Mouse (Mus musculus) limb, embryonic 14.5 days (tissue): ENCODE results near the gene Zgrf1. TPM values are rescaled to one million over a fixed set of nuclear protein-coding genes. Genes with fewer than 3 reads are reported as not detected.

Experiments used
- ATAC-seq: fragments of 200-750 bp; cut with Nextera tagmentation; 2 replicates; pipeline ENCODE4 v1.8.0; 2017; ENCODE audit warnings: low read depth, moderate number of reproducible peaks, moderate TSS enrichment; ENCODE audit not compliant: low FRiP score
- DNase-seq: peaks from one replicate; pipeline ENCODE4 v3.0.0-alpha.2; 2015; ENCODE audit warnings: low spot score
- H3K27ac ChIP-seq: fragments of 300-500 bp; sonication (generic); replicated peaks from 2 replicates; pipeline ENCODE4 v1.5.1; 2014; ENCODE audit warnings: low read depth, mild to moderate bottlenecking, low read length, moderate library complexity, mixed read lengths
- H3K27me3 ChIP-seq: fragments of 300-500 bp; sonication (generic); 2 replicates; pipeline ENCODE4 v1.6.1; 2014; ENCODE audit warnings: low read length, mixed read lengths; ENCODE audit not compliant: control insufficient read depth, insufficient read depth
- H3K36me3 ChIP-seq: fragments of 300-500 bp; sonication (generic); 2 replicates; pipeline ENCODE4 v1.6.1; 2014; ENCODE audit warnings: mild to moderate bottlenecking, low read length, moderate library complexity, mixed read lengths; ENCODE audit not compliant: control insufficient read depth, insufficient read depth
- H3K4me1 ChIP-seq: fragments of 300-500 bp; sonication (generic); 2 replicates; pipeline ENCODE4 v1.6.1; 2014; ENCODE audit warnings: antibody characterized with exemption, low read length, mixed read lengths; ENCODE audit not compliant: control insufficient read depth, insufficient read depth
- H3K4me2 ChIP-seq: fragments of 300-500 bp; sonication (generic); replicated peaks from 2 replicates; pipeline ENCODE4 v1.6.1; 2014; ENCODE audit warnings: low read depth, mild to moderate bottlenecking, low read length, moderate library complexity; ENCODE audit not compliant: severe bottlenecking
- H3K4me3 ChIP-seq: fragments of 300-500 bp; sonication (generic); replicated peaks from 2 replicates; pipeline ENCODE4 v1.5.1; 2014; ENCODE audit warnings: low read length
- H3K9ac ChIP-seq: fragments of 300-500 bp; sonication (generic); 2 replicates; pipeline ENCODE4 v1.6.1; 2014; ENCODE audit warnings: mild to moderate bottlenecking, low read depth, low read length, moderate library complexity; ENCODE audit not compliant: severe bottlenecking
- H3K9me3 ChIP-seq: fragments of 300-500 bp; sonication (generic); 2 replicates; pipeline ENCODE4 v1.6.1; 2016; ENCODE audit warnings: low read length; ENCODE audit not compliant: control insufficient read depth
- POLR2A ChIP-seq: fragments of 200-500 bp; IDR thresholded peaks from 2 replicates; pipeline ENCODE4 v1.8.0; 2012; ENCODE audit warnings: inconsistent platforms, mild to moderate bottlenecking, moderate library complexity, borderline replicate concordance; ENCODE audit not compliant: insufficient read depth, insufficient read length; ENCODE audit errors: extremely low read depth
- WGBS: fragments of 180-500 bp; shearing (Covaris S2); extraction: QIAGEN DNeasy Blood & Tissue Kit; methylation state at CpG from one replicate; pipeline ENCODE4 v1.1.7; 2014; 5-methylcytosine and 5-hydroxymethylcytosine counted together
- polyA plus RNA-seq, 2 experiments: library from polyadenylated mRNA; depleted of rRNA in 1 of 2; stranded (reverse) in 1 of 2; unstranded in 1 of 2; fragments of >200 nt; fragmentation: Nextera tagmentation in 1 of 2; extraction: Ambion mirVana in 1 of 2; gene quantifications; 2 replicates each; pipeline versions ENCODE4 v1.2.1 to v1.2.3; 2012 to 2014

Gene Zgrf1
- polyA plus RNA-seq, 2 experiments: 8.1 to 14.1 TPM

DNA sequence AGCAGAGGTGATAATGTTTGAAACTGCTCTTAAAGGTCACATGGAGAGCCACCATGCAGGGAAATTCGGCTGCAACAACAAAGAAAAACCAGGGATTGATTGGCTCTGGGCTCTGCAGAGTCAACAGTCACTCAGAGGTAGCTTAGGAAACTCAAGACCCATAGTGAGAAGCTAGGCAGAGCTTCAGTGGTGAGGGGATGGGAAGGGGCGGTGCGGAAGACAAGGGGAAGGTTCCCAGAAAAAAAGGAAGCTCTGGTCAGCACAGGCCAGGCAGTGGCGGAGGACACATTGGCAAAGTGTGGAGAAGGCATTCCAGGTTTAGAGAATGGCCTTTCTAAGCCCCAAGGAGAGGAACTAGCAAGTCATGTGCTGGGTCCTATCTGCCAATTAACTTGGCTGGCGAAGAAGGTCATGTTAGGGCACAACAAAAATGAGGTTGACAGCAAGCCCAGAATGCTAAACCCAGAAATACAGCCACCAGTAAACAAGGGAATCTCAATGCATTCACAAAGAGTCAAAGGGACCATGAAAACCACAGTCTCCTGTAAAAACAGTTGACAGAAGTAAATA is 25.7 kb upstream of the Zgrf1 start:
- H3K9ac ChIP-seq: no peak overlapping the region
- no peaks in the 10 kb centered on the region for H3K27me3 ChIP-seq
- H3K4me1 ChIP-seq: no peaks in the 10 kb centered on the region
- H3K4me2 ChIP-seq: no peak overlapping the region
- H3K27ac ChIP-seq: no peak overlapping the region
- H3K4me3 ChIP-seq: no peak overlapping the region
- no peaks in the 10 kb centered on the region for H3K36me3 ChIP-seq
- WGBS: 79% methylated on average over 5 of the region's 5 CpGs
- ATAC-seq (no peak), DNase-seq (no peak)
- no peak for TF ChIP-seq POLR2A
- no peaks in the 10 kb centered on the region for H3K9me3 ChIP-seq

DNA sequence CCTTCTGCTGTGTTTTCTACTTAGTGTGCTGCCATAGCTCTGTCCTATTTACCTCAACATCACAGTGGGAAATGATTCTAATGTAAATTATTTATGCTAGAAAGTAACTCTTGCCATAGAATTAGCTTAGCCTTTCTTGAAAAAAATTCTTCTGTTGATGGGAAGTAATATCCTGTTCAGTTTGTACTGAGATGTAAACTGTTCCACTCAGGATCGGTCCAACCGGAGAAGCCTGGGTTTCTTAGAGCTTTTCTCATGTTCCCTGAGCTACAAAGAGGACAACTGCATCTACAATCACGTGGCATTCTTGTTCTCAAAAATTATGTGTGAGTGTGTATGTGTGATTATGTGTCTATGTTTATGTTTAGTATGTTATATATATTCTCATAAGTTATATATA is 24.1 kb upstream of the Zgrf1 start:
- TF ChIP-seq POLR2A: no peak

GRCm38 (mm10) chr3:127529824-127530223 is 23.5 kb upstream of the Zgrf1 start:
- Histone ChIP-seq H3K36me3 (no peaks in the 10 kb centered on the region), H3K9ac (no peak overlapping the region), H3K4me2 (no peak overlapping the region), H3K27me3 (no peaks in the 10 kb centered on the region), H3K4me1 (no peaks in the 10 kb centered on the region), H3K9me3 (no peaks in the 10 kb centered on the region), H3K4me3 (no peak overlapping the region), H3K27ac (no peak overlapping the region)
- 85% methylated on average over 4 of the region's 4 CpGs for WGBS
- no peak for TF ChIP-seq POLR2A
- ATAC-seq (no peak), DNase-seq (no peak)

More for the DNA sequence above, 24.1 kb upstream of the Zgrf1 start:
- Histone ChIP-seq H3K9me3 (no peaks in the 10 kb centered on the region), H3K27ac (no peak overlapping the region), H3K9ac (no peak overlapping the region), H3K27me3 (no peaks in the 10 kb centered on the region), H3K36me3 (no peaks in the 10 kb centered on the region), H3K4me2 (no peak overlapping the region), H3K4me3 (no peak overlapping the region), H3K4me1 (no peaks in the 10 kb centered on the region)
- ATAC-seq (no peak), DNase-seq (no peak)
- 86% methylated on average over 3 of the region's 3 CpGs for WGBS

- no peaks in the 10 kb centered on the region for H3K4me1 ChIP-seq
- H3K9ac ChIP-seq: no peak overlapping the region
- DNase-seq (no peak), ATAC-seq (no peak)
- no peaks in the 10 kb centered on the region for H3K9me3 ChIP-seq
- H3K4me2 ChIP-seq: no peak overlapping the region
- no peaks in the 10 kb centered on the region for H3K36me3 ChIP-seq
- H3K27ac ChIP-seq: no peak overlapping the region
- no peak overlapping the region for H3K4me3 ChIP-seq
- TF ChIP-seq POLR2A: no peak
- no peaks in the 10 kb centered on the region for H3K27me3 ChIP-seq
- 13% methylated on average over 4 of the region's 4 CpGs for WGBS
These were observed 23.0 kb upstream of the Zgrf1 start for GRCm38 (mm10) chr3:127530293-127530692.

GRCm38 (mm10) chr3:127539193-127539592 is 14.1 kb upstream of the Zgrf1 start:
- H3K9me3 ChIP-seq: no peaks in the 10 kb centered on the region
- ATAC-seq: no peak

DNA sequence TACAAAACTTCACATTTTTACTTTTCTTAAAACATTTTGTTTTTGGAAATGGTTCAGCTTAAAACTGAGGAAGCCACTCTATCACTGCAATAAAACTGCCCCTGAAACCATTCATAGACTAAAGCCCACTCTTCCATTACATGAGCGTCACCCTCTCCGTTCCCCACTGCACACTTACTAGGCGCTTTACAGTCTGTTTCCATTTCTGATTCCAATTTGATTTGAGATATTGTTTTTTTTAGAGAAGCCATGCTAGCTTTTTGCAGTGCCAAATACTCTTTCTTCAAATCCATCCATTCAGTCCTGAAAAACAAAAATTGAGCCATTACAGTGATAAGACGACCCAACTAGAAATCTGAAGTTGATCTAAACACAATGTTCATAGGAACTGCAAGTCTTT is 9.3 kb upstream of the Zgrf1 start:
- WGBS: 86% methylated on average over 4 of the region's 4 CpGs
- ATAC-seq: no peak
- H3K4me1 ChIP-seq: no peaks in the 10 kb centered on the region

More at GRCm38 (mm10) chr3:127539193-127539592, 14.1 kb upstream of the Zgrf1 start:
- Histone ChIP-seq H3K4me2 (no peak overlapping the region), H3K9ac (no peak overlapping the region), H3K4me3 (no peak overlapping the region), H3K27ac (no peak overlapping the region), H3K4me1 (no peaks in the 10 kb centered on the region), H3K36me3 (peaks cover 37% of the 10 kb centered on the region), H3K27me3 (no peaks in the 10 kb centered on the region)
- WGBS: 73% methylated on average over 6 of the region's 6 CpGs
- no peak for DNase-seq
- TF ChIP-seq POLR2A: no peak

More for the DNA sequence above, 9.3 kb upstream of the Zgrf1 start:
- Histone ChIP-seq H3K36me3 (peaks cover 45% of the 10 kb centered on the region), H3K9me3 (no peaks in the 10 kb centered on the region), H3K9ac (no peak overlapping the region), H3K4me3 (no peak overlapping the region), H3K27me3 (no peaks in the 10 kb centered on the region), H3K27ac (no peak overlapping the region), H3K4me2 (no peak overlapping the region)
- no peak for DNase-seq
- no peak for TF ChIP-seq POLR2A
